Mouse (Mus musculus) ES-Bruce4 (cell line): Measurements from ENCODE around the gene Fat3. TPM values are rescaled to one million over a fixed set of nuclear protein-coding genes. Genes with fewer than 3 reads are reported as not detected.

Experiments
- H3K27ac ChIP-seq: 2 replicates; pipeline ENCODE4 v1.5.1; 2012; ENCODE audit warnings: low read length, inconsistent platforms; ENCODE audit not compliant: insufficient read depth
- H3K27me3 ChIP-seq: 2 replicates; pipeline ENCODE4 v1.6.1; 2012; ENCODE audit warnings: mild to moderate bottlenecking, low read length, inconsistent platforms; ENCODE audit not compliant: control insufficient read depth, poor library complexity, insufficient read depth, severe bottlenecking
- H3K36me3 ChIP-seq: 2 replicates; pipeline ENCODE4 v1.6.1; 2012; ENCODE audit warnings: inconsistent platforms, mild to moderate bottlenecking, low read length, moderate library complexity; ENCODE audit not compliant: control insufficient read depth, poor library complexity, insufficient read depth, severe bottlenecking
- H3K4me1 ChIP-seq: one replicate; pipeline ENCODE4 v1.8.1; 2011; ENCODE audit warnings: low read length; ENCODE audit not compliant: control insufficient read depth, insufficient read depth
- H3K4me3 ChIP-seq: 2 replicates; pipeline ENCODE4 v1.5.1; 2011; ENCODE audit warnings: low read depth, mild to moderate bottlenecking, low read length
- H3K9ac ChIP-seq: 2 replicates; pipeline ENCODE4 v1.6.1; 2012; ENCODE audit warnings: low read depth, mild to moderate bottlenecking, inconsistent platforms; ENCODE audit not compliant: poor library complexity, severe bottlenecking
- H3K9me3 ChIP-seq: replicated peaks from 2 replicates; pipeline ENCODE4 v1.6.1; 2012; ENCODE audit warnings: mild to moderate bottlenecking, low read length, inconsistent platforms; ENCODE audit not compliant: control insufficient read depth, poor library complexity, insufficient read depth, severe bottlenecking
- CTCF ChIP-seq: IDR thresholded peaks from one replicate; pipeline ENCODE4 v1.8.1; 2011; ENCODE audit warnings: low read depth, low read length
- EP300 ChIP-seq: IDR thresholded peaks from 2 replicates; pipeline ENCODE4 v1.6.1; 2011; ENCODE audit warnings: low read depth, low read length; ENCODE audit not compliant: insufficient read depth
- POLR2A ChIP-seq: IDR thresholded peaks from one replicate; pipeline ENCODE4 v1.8.1; 2011; ENCODE audit warnings: low read length; ENCODE audit not compliant: insufficient read depth
- polyA plus RNA-seq: library from polyadenylated mRNA; stranded (reverse); fragments of >200 nt; gene quantifications from 2 replicates; pipeline ENCODE4 v1.2.4, GENCODE M21; 2011; ENCODE audit warnings: low read depth; ENCODE audit not compliant: missing spikeins, insufficient read depth, insufficient read length

Fat3 gene
- polyA plus RNA-seq, 1 experiment, result 0.12 TPM

DNA sequence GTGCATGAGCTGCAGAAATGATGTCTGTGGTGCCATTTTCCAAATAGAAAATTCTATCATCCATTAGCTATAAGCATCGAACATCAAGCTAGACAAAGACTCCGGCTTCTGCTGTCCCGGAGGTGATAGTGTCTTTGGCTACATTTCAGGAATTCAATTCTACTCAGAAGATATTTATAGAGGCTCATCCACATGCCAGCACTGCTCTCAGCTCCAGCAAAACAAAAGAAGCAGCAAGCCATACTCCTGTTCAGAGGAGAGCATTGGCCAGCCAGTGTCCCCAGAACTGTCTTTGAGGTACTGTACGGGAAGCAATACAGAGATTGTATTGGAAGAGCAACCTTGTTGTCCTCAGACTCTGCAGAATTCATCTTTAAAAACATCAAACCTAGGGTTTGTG, 59.2 kb downstream of the Fat3 start:
- Histone ChIP-seq H3K27me3 (no peaks in the 10 kb centered on the region), H3K9me3 (no peaks in the 10 kb centered on the region), H3K9ac (no peak overlapping the region), H3K4me3 (no peak overlapping the region), H3K4me1 (no peaks in the 10 kb centered on the region), H3K27ac (no peak overlapping the region), H3K36me3 (no peaks in the 10 kb centered on the region)
- TF ChIP-seq POLR2A (no peak), EP300 (no peak), CTCF (no peak)

GRCm38 (mm10) chr9:16440638-16441037, 60.4 kb downstream of the Fat3 start:
- no peaks in the 10 kb centered on the region for H3K27me3 ChIP-seq
- no peak overlapping the region for H3K27ac ChIP-seq
- H3K4me1 ChIP-seq, result no peaks in the 10 kb centered on the region
- H3K9ac ChIP-seq, result no peak overlapping the region
- H3K4me3 ChIP-seq, result no peak overlapping the region
- TF ChIP-seq POLR2A, result no peak
- TF ChIP-seq EP300, result no peak
- no peak for TF ChIP-seq CTCF
- no peaks in the 10 kb centered on the region for H3K36me3 ChIP-seq
- H3K9me3 ChIP-seq, result no peaks in the 10 kb centered on the region

DNA sequence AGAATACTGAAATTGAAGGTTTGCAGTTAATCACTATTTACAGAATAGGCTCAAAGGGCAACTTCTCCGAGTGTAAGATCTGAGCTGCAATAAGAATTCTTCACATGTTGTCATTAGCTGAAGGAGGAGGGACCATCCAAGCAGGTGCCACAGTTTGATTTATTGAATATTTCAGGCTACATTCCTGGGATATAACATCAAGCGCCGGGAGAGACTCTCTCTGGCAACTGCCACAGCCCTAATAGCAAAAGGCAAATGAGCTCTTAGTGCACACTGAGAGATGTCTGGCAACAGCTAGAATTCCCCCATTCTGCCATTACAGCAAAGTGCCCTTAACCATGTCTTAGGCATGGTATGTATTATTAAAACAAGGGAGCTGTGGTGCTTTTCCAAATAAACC, 61.1 kb downstream of the Fat3 start:
- no peak overlapping the region for H3K27ac ChIP-seq
- H3K9me3 ChIP-seq, result no peaks in the 10 kb centered on the region
- TF ChIP-seq EP300 (no peak), CTCF (no peak), POLR2A (no peak)
- H3K36me3 ChIP-seq, result no peaks in the 10 kb centered on the region
- no peaks in the 10 kb centered on the region for H3K4me1 ChIP-seq
- H3K9ac ChIP-seq, result no peak overlapping the region
- H3K27me3 ChIP-seq, result no peaks in the 10 kb centered on the region
- H3K4me3 ChIP-seq, result no peak overlapping the region

GRCm38 (mm10) chr9:16437805-16438204, 63.3 kb downstream of the Fat3 start:
- no peak for TF ChIP-seq EP300
- TF ChIP-seq POLR2A, result no peak
- no peak for TF ChIP-seq CTCF
- no peak overlapping the region for H3K9ac ChIP-seq
- H3K27me3 ChIP-seq, result no peaks in the 10 kb centered on the region
- H3K9me3 ChIP-seq, result no peaks in the 10 kb centered on the region
- H3K4me1 ChIP-seq, result no peaks in the 10 kb centered on the region
- no peaks in the 10 kb centered on the region for H3K36me3 ChIP-seq
- H3K27ac ChIP-seq, result no peak overlapping the region
- H3K4me3 ChIP-seq, result no peak overlapping the region

- no peak for TF ChIP-seq POLR2A
- TF ChIP-seq CTCF, result no peak
- TF ChIP-seq EP300, result no peak
- no peak overlapping the region for H3K9ac ChIP-seq
Observed at GRCm38 (mm10) chr9:16428589-16428988, 72.5 kb downstream of the Fat3 start.

GRCm38 (mm10) chr9:16422707-16423106, 78.4 kb downstream of the Fat3 start:
- TF ChIP-seq CTCF (no peak), EP300 (no peak), POLR2A (no peak)
- no peak overlapping the region for H3K9ac ChIP-seq

More at GRCm38 (mm10) chr9:16428589-16428988, 72.5 kb downstream of the Fat3 start:
- Histone ChIP-seq H3K36me3 (no peaks in the 10 kb centered on the region), H3K9me3 (no peaks in the 10 kb centered on the region), H3K27ac (no peak overlapping the region), H3K27me3 (no peaks in the 10 kb centered on the region), H3K4me3 (no peak overlapping the region), H3K4me1 (no peaks in the 10 kb centered on the region)

GRCm38 (mm10) chr9:16402815-16403214, 98.3 kb downstream of the Fat3 start:
- no peak for TF ChIP-seq CTCF
- TF ChIP-seq EP300, result no peak
- TF ChIP-seq POLR2A, result no peak
- no peak overlapping the region for H3K4me3 ChIP-seq
- H3K9me3 ChIP-seq, result no peaks in the 10 kb centered on the region
- no peaks in the 10 kb centered on the region for H3K27me3 ChIP-seq
- no peak overlapping the region for H3K9ac ChIP-seq
- H3K27ac ChIP-seq, result no peak overlapping the region
- no peaks in the 10 kb centered on the region for H3K36me3 ChIP-seq
- no peaks in the 10 kb centered on the region for H3K4me1 ChIP-seq

More at GRCm38 (mm10) chr9:16422707-16423106, 78.4 kb downstream of the Fat3 start:
- H3K9me3 ChIP-seq, result no peaks in the 10 kb centered on the region
- H3K27me3 ChIP-seq, result no peaks in the 10 kb centered on the region
- no peak overlapping the region for H3K4me3 ChIP-seq
- H3K36me3 ChIP-seq, result no peaks in the 10 kb centered on the region
- no peak overlapping the region for H3K27ac ChIP-seq
- no peaks in the 10 kb centered on the region for H3K4me1 ChIP-seq
